Mouse (Mus musculus) bone marrow, adult 2 months (tissue): ENCODE measurements around the gene Tmc6.

Source experiments
- CTCF ChIP-seq: fragments of 200-500 bp; IDR thresholded peaks from 2 replicates; pipeline ENCODE4 v1.5.1; 2011; ENCODE audit warnings: low read length, control low read depth; ENCODE audit not compliant: control insufficient read depth, insufficient read depth
- POLR2A ChIP-seq: fragments of 200-500 bp; IDR thresholded peaks from 2 replicates; pipeline ENCODE4 v1.6.1; 2011; ENCODE audit warnings: low read depth, mild to moderate bottlenecking, control low read depth, low read length, borderline replicate concordance; ENCODE audit not compliant: control insufficient read depth

- TF ChIP-seq CTCF (no peak), POLR2A (no peak)
Observed at GRCm38 (mm10) chr11:117821868-117822267, 39.9 kb upstream of the Tmc6 start.
